Mouse (Mus musculus) CH12.LX (cell line): ENCODE data around the gene Olfr1368. TPM values are rescaled to one million over a fixed set of nuclear protein-coding genes. Genes with fewer than 3 reads are reported as not detected.

Experiments used
- DNase-seq: peaks from one replicate; pipeline ENCODE4 v3.0.0-alpha.2; 2013; ENCODE audit errors: extremely low read depth
- H3K27ac ChIP-seq: 2 replicates; pipeline ENCODE4 v1.5.1; 2012; ENCODE audit warnings: low read depth, mild to moderate bottlenecking, control low read depth, moderate library complexity; ENCODE audit not compliant: insufficient read depth
- H3K27me3 ChIP-seq: replicated peaks from 2 replicates; pipeline ENCODE3; 2012; ENCODE audit warnings: inconsistent platforms
- H3K36me3 ChIP-seq, 2 experiments: replicated peaks in 1 of 2; 2 replicates each; pipeline versions ENCODE3 to v1.6.1; 2012; ENCODE audit warnings: inconsistent platforms in 1 of 2, low read length in 1 of 2, mild to moderate bottlenecking in 1 of 2, mixed read lengths in 1 of 2, moderate library complexity in 1 of 2; ENCODE audit not compliant: control insufficient read depth in 1 of 2, insufficient read depth in 1 of 2
- H3K4me1 ChIP-seq, 2 experiments: 2 replicates each; pipeline ENCODE4 v1.6.1; 2012; ENCODE audit warnings: inconsistent platforms in 1 of 2, moderate library complexity in 1 of 2; ENCODE audit not compliant: insufficient read depth in 2 of 2, control insufficient read depth in 1 of 2
- H3K4me2 ChIP-seq: 2 replicates; pipeline ENCODE4 v1.6.1; 2012; ENCODE audit warnings: low read depth, mild to moderate bottlenecking, control low read depth; ENCODE audit not compliant: poor library complexity, insufficient read depth, severe bottlenecking
- H3K4me3 ChIP-seq, 3 experiments: fragments of 150-350 bp in 1 of 3; sonication (generic) in 1 of 3; replicated peaks in 1 of 3; 2 replicates each; pipeline versions ENCODE3 to v1.5.1; 2011 to 2012; ENCODE audit warnings: low read depth in 2 of 3, low read length in 2 of 3, mild to moderate bottlenecking in 2 of 3, moderate library complexity in 2 of 3, control low read depth in 1 of 3, improper control_type of control experiment in 1 of 3, inconsistent platforms in 1 of 3, mixed read lengths in 1 of 3; ENCODE audit not compliant: poor library complexity in 1 of 3
- H3K79me2 ChIP-seq: replicated peaks from 2 replicates; pipeline ENCODE4 v1.6.1; 2012; ENCODE audit warnings: mild to moderate bottlenecking, moderate library complexity; ENCODE audit not compliant: control insufficient read depth, poor library complexity, insufficient read depth, severe bottlenecking; ENCODE audit errors: extremely low read depth
- H3K9ac ChIP-seq: 2 replicates; pipeline ENCODE4 v1.6.1; 2012; ENCODE audit warnings: low read depth, mild to moderate bottlenecking, control low read depth, moderate library complexity; ENCODE audit not compliant: insufficient read depth
- H3K9me3 ChIP-seq: replicated peaks from 2 replicates; pipeline ENCODE3; 2012; ENCODE audit warnings: low read length, inconsistent platforms, mixed read lengths
- BHLHE40 ChIP-seq: IDR thresholded peaks from 2 replicates; pipeline ENCODE4 v1.6.1; 2011; ENCODE audit warnings: mild to moderate bottlenecking, low read depth, low read length, improper control_type of control experiment
- CHD2 ChIP-seq: IDR thresholded peaks from 2 replicates; pipeline ENCODE4 v1.6.1; 2011; ENCODE audit warnings: low read length, improper control_type of control experiment
- ELF1 ChIP-seq: IDR thresholded peaks from 2 replicates; pipeline ENCODE4 v1.6.1; 2014; ENCODE audit warnings: low read depth, mild to moderate bottlenecking, inconsistent platforms, low read length, improper control_type of control experiment
- EP300 ChIP-seq: IDR thresholded peaks from 2 replicates; pipeline ENCODE4 v1.6.1; 2011; ENCODE audit warnings: low read length, improper control_type of control experiment
- ETS1 ChIP-seq: conservative IDR thresholded peaks from 2 replicates; pipeline ENCODE4 v1.6.1; 2012; ENCODE audit warnings: low read depth, mild to moderate bottlenecking, inconsistent platforms, low read length, improper control_type of control experiment, moderate library complexity
- HCFC1 ChIP-seq: IDR thresholded peaks from 2 replicates; pipeline ENCODE4 v1.6.1; 2012; ENCODE audit warnings: low read depth, mild to moderate bottlenecking, inconsistent platforms, low read length, improper control_type of control experiment
- IRF4 ChIP-seq: IDR thresholded peaks from 2 replicates; pipeline ENCODE4 v1.6.1; 2014; ENCODE audit warnings: low read depth, mild to moderate bottlenecking, inconsistent platforms, low read length, improper control_type of control experiment
- JUND ChIP-seq: conservative IDR thresholded peaks from 2 replicates; pipeline ENCODE4 v1.6.1; 2011; ENCODE audit warnings: low read depth, low read length, improper control_type of control experiment
- MAZ ChIP-seq: IDR thresholded peaks from 2 replicates; pipeline ENCODE4 v1.6.1; 2012; ENCODE audit warnings: low read depth, mild to moderate bottlenecking, inconsistent platforms, low read length, improper control_type of control experiment, moderate library complexity
- MEF2A ChIP-seq: IDR thresholded peaks from 2 replicates; pipeline ENCODE4 v1.6.1; 2014; ENCODE audit warnings: low read depth, mild to moderate bottlenecking, inconsistent platforms, low read length, improper control_type of control experiment, borderline replicate concordance
- MXI1 ChIP-seq: IDR thresholded peaks from 2 replicates; pipeline ENCODE4 v1.6.1; 2011; ENCODE audit warnings: mild to moderate bottlenecking, low read depth, low read length, improper control_type of control experiment
- SIN3A ChIP-seq: IDR thresholded peaks from 2 replicates; pipeline ENCODE4 v1.6.1; 2012; ENCODE audit warnings: low read length, improper control_type of control experiment, inconsistent platforms
- TCF12 ChIP-seq: IDR thresholded peaks from 2 replicates; pipeline ENCODE4 v1.6.1; 2014; ENCODE audit warnings: low read depth, mild to moderate bottlenecking, inconsistent platforms, low read length, improper control_type of control experiment
- USF1 ChIP-seq: IDR thresholded peaks from 2 replicates; pipeline ENCODE4 v1.6.1; 2014; ENCODE audit warnings: low read depth, mild to moderate bottlenecking, inconsistent platforms, low read length, improper control_type of control experiment
- ZKSCAN1 ChIP-seq: IDR thresholded peaks from 2 replicates; pipeline ENCODE4 v1.6.1; 2012; ENCODE audit warnings: low read depth, inconsistent platforms, low read length, improper control_type of control experiment, borderline replicate concordance
- dilution Hi-C: fragments of 300-500 bp; cut with MboI; formaldehyde crosslinking; loops from 2 replicates; pipeline ENCODE4 v1.14.3; 2020; ENCODE audit warnings: low sequenced_read_pairs; ENCODE audit not compliant: extremely low pct_unique_long_range_greater_than_20kb, extremely low pct_ligation_motif_present
- in situ Hi-C: fragments of 300-500 bp; cut with MboI; formaldehyde crosslinking; loops from 3 replicates; pipeline ENCODE4 v1.14.3; 2019; ENCODE audit warnings: low sequenced_read_pairs, low pct_ligation_motif_present, low pct_unique_long_range_greater_than_20kb, mixed read lengths
- polyA plus RNA-seq: library from polyadenylated mRNA; unstranded; fragments of >175 nt; gene quantifications from 2 replicates; pipeline ENCODE4 v1.2.1, GENCODE M21; 2012; ENCODE audit warnings: low read depth; ENCODE audit not compliant: insufficient read length
- total RNA-seq, 2 experiments: library from RNA; depleted of rRNA; stranded (reverse); fragments of 300-350 nt in 1 of 2; fragments of >200 nt in 1 of 2; gene quantifications; 2 replicates each; pipeline ENCODE4 v1.2.3; 2012 to 2014

Olfr1368 gene
- total and polyA plus RNA-seq, 3 experiments = not detected

DNA sequence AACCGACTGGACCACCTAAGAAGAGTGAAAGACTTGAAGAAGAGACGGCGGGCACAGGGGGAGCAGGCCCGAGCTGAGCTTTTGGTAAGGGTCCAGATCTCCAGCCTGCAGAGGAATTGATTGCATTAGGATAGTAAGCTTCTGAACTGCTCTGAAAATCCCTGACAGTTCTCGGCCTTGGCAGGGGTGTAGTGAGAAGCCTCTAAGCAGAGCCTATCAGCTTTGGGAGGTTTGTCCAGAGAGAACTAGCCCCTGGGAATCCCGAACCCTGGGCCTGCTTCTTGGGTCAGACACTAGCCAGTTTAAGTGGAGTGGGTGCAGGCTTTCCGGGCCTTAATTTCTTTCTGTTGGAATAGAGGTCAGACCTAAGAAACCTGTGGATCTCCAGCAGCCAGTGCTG is 36.3 kb upstream of the Olfr1368 start:
- H3K36me3 ChIP-seq = peaks cover 37 to 53% of the 10 kb centered on the region in 2 experiments
- no peaks in the 10 kb centered on the region for H3K9me3 ChIP-seq
- H3K4me1 ChIP-seq = peaks cover 12 to 55% of the 10 kb centered on the region in 2 experiments
- TF ChIP-seq ETS1 (no peak), MXI1 (no peak), JUND (no peak), EP300 (no peak), MEF2A (no peak), TCF12 (no peak), CHD2 (no peak), IRF4 (no peak), USF1 (no peak)
- peak overlapping the region; percentile 81 for H3K9ac ChIP-seq
- dilution Hi-C loops = no loop called here
- H3K4me3 ChIP-seq = peak overlapping the region; percentile 86 to 100 (median 99)
- H3K27ac ChIP-seq = no peak overlapping the region
- in situ Hi-C loops = no loop called here
- peaks cover 3% of the 10 kb centered on the region for H3K27me3 ChIP-seq
- H3K4me2 ChIP-seq = peak overlapping the region; percentile 98
- peaks cover 51% of the 10 kb centered on the region for H3K79me2 ChIP-seq
- no peak for DNase-seq

- Histone ChIP-seq H3K4me1 (peaks cover 12 to 52% of the 10 kb centered on the region in 2 experiments), H3K36me3 (peaks cover 26 to 42% of the 10 kb centered on the region in 2 experiments)
These were observed 35.2 kb upstream of the Olfr1368 start for GRCm38 (mm10) chr13:21180551-21181530.

More at GRCm38 (mm10) chr13:21180551-21181530, 35.2 kb upstream of the Olfr1368 start:
- peaks cover 3% of the 10 kb centered on the region for H3K27me3 ChIP-seq
- peak; percentile 59 for DNase-seq
- dilution Hi-C loops = no loop called here
- H3K9ac ChIP-seq = peak overlapping the region; percentile 81
- in situ Hi-C loops = no loop called here
- peak overlapping the region; percentile 86 to 100 (median 99) for H3K4me3 ChIP-seq
- H3K27ac ChIP-seq = peak overlapping the region; percentile 89
- 0 out of 2 replicates have a peak, but pooled peaks have one; percentile 14 for TF ChIP-seq MXI1
- TF ChIP-seq ZKSCAN1 = no peak
- TF ChIP-seq MAZ = no peak
- TF ChIP-seq BHLHE40 = peak; percentile 34
- TF ChIP-seq ELF1 = peak; percentile 83
- TF ChIP-seq HCFC1 = peak; percentile 43; the same call in 1 of the 2 replicates
- TF ChIP-seq SIN3A = peak; percentile 24; the same call in 1 of the 2 replicates
- TF ChIP-seq ETS1 = no peak
- peak overlapping the region; percentile 98 for H3K4me2 ChIP-seq
- no peaks in the 10 kb centered on the region for H3K9me3 ChIP-seq
- H3K79me2 ChIP-seq = peaks cover 48% of the 10 kb centered on the region
